Mouse (Mus musculus): Measurements from ENCODE around the gene 1600015I10Rik.

DNA sequence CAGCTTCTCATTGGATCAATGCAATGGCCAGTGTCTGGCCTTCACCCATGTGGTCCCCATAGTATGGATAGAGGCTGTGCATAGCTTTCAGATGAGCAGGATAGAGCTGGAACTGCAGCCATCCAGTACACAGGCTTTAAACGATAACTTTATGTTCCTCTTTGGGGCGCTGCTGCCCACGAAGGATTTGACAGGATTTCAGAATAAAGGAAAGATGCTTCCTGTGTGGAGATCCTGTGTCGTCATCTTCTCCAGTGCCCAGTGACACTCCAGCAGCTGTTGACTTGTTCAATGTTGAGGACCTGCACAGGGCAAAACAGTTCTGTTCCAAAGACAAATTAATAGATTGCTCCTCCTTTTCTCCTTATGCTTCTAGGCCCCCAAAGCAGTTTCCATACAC lies 27.1 kb downstream of the 1600015I10Rik start:
- TF ChIP-seq CTCF (IDR thresholded peaks at IDR 0.05; ENCODE audit: borderline replicate concordance, insufficient read depth, low read length) (no peak), POLR2A (IDR thresholded peaks at IDR 0.05; ENCODE audit: low read depth, low read length) (no peak)

All from embryonic fibroblast, embryonic 13.5 days (primary cell).